Mouse (Mus musculus) heart, postnatal 0 days (tissue): ENCODE measurements around the gene Gm43518. TPM values are rescaled to one million over a fixed set of nuclear protein-coding genes. Genes with fewer than 3 reads are reported as not detected.

ENCODE experiments used
- ATAC-seq: fragments of 200-750 bp; cut with Nextera tagmentation; 2 replicates; pipeline ENCODE4 v1.8.0; 2017; ENCODE audit warnings: low read depth, moderate number of reproducible peaks, moderate library complexity; ENCODE audit not compliant: insufficient read depth
- DNase-seq: peaks from one replicate; pipeline ENCODE4 v3.0.0-alpha.2; 2016; ENCODE audit warnings: low spot score
- H3K27ac ChIP-seq: fragments of 300-500 bp; sonication (generic); 2 replicates; pipeline ENCODE4 v1.5.1; 2014; ENCODE audit warnings: low read depth, mild to moderate bottlenecking
- H3K27me3 ChIP-seq: fragments of 300-500 bp; sonication (generic); 2 replicates; pipeline ENCODE4 v1.6.1; 2014; ENCODE audit warnings: low read length, mixed read lengths; ENCODE audit not compliant: control insufficient read depth, insufficient read depth
- H3K36me3 ChIP-seq: fragments of 300-500 bp; sonication (generic); replicated peaks from 2 replicates; pipeline ENCODE4 v1.6.1; 2014; ENCODE audit warnings: low read length, mixed read lengths; ENCODE audit not compliant: control insufficient read depth, insufficient read depth
- H3K4me1 ChIP-seq: fragments of 300-500 bp; sonication (generic); 2 replicates; pipeline ENCODE4 v1.6.1; 2014; ENCODE audit warnings: antibody characterized with exemption; ENCODE audit not compliant: control insufficient read depth, insufficient read depth
- H3K4me2 ChIP-seq: fragments of 300-500 bp; sonication (generic); 2 replicates; pipeline ENCODE4 v1.6.1; 2014; ENCODE audit warnings: low read depth, mild to moderate bottlenecking, low read length, moderate library complexity
- H3K4me3 ChIP-seq: fragments of 300-500 bp; sonication (generic); 2 replicates; pipeline ENCODE4 v1.5.1; 2014; ENCODE audit warnings: low read depth, low read length
- H3K9ac ChIP-seq: fragments of 300-500 bp; sonication (generic); replicated peaks from 2 replicates; pipeline ENCODE4 v1.6.1; 2014; ENCODE audit warnings: low read depth, low read length, mixed read lengths
- H3K9me3 ChIP-seq: fragments of 300-500 bp; sonication (generic); replicated peaks from 2 replicates; pipeline ENCODE4 v1.6.1; 2016; ENCODE audit warnings: low read length; ENCODE audit not compliant: control insufficient read depth
- CTCF ChIP-seq: IDR thresholded peaks from 2 replicates; pipeline ENCODE4 v1.5.1; 2016; ENCODE audit warnings: antibody characterized with exemption, control low read depth, low read depth
- EP300 ChIP-seq: IDR thresholded peaks from 2 replicates; pipeline ENCODE4 v1.6.1; 2016; ENCODE audit warnings: antibody characterized with exemption, low read depth
- WGBS: fragments of 180-500 bp; shearing (Covaris S2); extraction: QIAGEN DNeasy Blood & Tissue Kit; methylation state at CpG from one replicate; pipeline ENCODE4 v1.1.7; 2014; 5-methylcytosine and 5-hydroxymethylcytosine counted together
- polyA plus RNA-seq: library from polyadenylated mRNA; unstranded; fragments of >200 nt; fragmentation: Nextera tagmentation; extraction: Ambion mirVana; gene quantifications from 2 replicates; pipeline ENCODE4 v1.2.1, GENCODE M21; 2015
- total RNA-seq: library from RNA; depleted of rRNA; stranded (reverse); fragments of >200 nt; gene quantifications from 2 replicates; pipeline ENCODE4 v1.2.3, GENCODE M21; 2014; ENCODE audit warnings: low replicate concordance

The Gm43518 gene
- total and polyA plus RNA-seq, 2 experiments from 2014 or later, result 1.8 TPM; not detected in 1

DNA sequence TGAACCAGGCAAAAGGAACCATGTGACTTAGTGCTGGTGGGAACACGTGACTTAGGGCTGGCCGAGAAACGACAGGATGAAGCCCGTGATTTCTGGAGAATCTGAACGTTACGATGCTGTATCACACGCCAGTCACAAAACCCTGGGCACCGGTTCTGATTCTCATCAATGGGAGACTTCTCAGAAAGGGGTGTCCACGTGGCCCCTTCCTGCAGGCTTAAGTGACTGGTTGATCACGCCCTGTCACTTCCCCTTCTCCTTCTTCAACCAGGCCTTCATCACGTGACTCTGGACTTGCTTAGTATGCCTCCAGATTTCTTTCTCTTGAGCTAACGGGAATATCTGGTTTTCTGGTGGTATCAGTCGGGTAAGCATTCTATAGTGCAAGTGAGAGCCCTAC, 29.9 kb upstream of the Gm43518 start:
- Histone ChIP-seq H3K4me2 (no peak overlapping the region), H3K4me1 (no peaks in the 10 kb centered on the region), H3K9ac (no peak overlapping the region), H3K27ac (no peak overlapping the region), H3K9me3 (no peaks in the 10 kb centered on the region), H3K27me3 (no peaks in the 10 kb centered on the region), H3K36me3 (no peaks in the 10 kb centered on the region), H3K4me3 (no peak overlapping the region)
- no peak for TF ChIP-seq EP300
- TF ChIP-seq CTCF, result no peak
- ATAC-seq (no peak), DNase-seq (no peak)
- WGBS, result 77% methylated on average over 13 of the region's 13 CpGs

DNA sequence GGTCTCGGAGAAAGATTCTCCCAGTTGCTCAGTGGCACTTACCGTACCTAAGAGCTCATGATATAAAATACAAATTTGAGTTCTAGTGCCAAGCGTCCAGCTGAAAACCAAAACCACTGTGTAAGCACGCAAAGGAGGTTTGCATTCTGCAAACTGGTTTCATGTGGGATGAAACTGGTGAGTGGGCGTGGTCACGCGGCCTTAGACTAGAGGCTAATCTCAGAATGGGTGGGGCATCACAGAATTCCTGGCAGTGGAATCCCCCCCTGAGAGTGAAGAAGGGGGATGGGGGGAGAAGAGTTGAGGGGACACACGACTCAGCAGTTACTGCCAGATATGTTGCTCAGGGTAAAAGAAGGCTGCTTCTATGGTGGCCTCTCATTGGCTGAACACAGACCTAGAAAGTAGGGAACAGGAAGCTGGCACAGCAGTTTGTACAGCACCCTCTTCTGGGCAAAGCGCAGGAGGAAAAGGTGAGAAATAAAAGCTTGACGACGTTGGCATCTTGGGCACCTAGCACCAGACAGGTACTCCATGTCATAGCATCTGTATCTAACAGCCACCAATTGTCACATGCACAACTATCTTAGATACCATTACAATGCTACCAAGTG, 23.1 kb upstream of the Gm43518 start:
- Histone ChIP-seq H3K4me1 (peaks cover 8% of the 10 kb centered on the region; the same call in 1 of the 2 replicates), H3K36me3 (peaks cover 9% of the 10 kb centered on the region), H3K9me3 (no peaks in the 10 kb centered on the region), H3K4me2 (no peak overlapping the region), H3K9ac (no peak overlapping the region), H3K4me3 (no peak overlapping the region), H3K27ac (no peak overlapping the region), H3K27me3 (no peaks in the 10 kb centered on the region)
- no peak for DNase-seq
- ATAC-seq, result no peak
- WGBS, result 66% methylated on average over 11 of the region's 11 CpGs
- no peak for TF ChIP-seq CTCF

DNA sequence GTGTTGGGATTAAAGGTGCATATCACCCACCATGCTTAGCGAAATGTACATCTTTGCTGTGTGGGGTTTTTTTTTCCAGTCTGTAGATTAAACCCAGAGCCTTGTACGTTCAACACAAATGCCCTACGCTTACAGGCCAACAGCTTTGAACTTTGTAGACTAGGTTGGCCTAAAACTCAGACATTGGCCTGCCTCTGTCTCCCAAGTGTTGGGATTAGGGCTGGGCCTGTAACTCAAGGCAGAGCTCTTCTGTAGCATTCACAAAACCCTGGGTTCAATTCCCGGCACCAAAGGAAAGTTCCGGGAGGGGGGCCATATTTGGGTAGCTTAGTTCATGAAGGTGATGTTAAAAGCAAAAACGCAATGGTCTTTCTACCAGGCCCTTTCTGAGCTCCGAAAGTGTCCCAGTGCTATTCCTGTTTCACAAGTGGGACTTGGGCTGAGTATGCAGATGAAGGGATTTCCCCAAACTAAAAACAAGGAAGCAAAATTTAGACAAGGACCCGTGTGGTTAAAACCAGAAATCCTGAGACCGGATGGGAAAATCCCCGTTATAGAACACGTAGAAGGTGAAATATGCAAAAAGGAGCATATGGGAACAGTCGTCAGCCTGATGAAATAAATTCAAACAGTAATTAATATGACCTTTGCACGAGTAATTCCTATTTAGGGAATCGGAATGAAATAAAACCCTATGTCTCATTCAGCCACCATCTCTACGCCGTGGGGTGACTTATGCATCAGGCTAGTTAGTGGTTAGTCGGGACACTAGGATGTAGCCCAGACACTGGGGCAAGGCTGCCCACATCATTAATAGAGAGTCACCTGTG, 20.9 kb upstream of the Gm43518 start:
- ATAC-seq (no peak), DNase-seq (no peak)
- H3K27ac ChIP-seq, result no peak overlapping the region
- no peaks in the 10 kb centered on the region for H3K9me3 ChIP-seq
- 69% methylated on average over 17 of the region's 17 CpGs for WGBS
- no peak overlapping the region for H3K4me3 ChIP-seq
- peaks cover 29% of the 10 kb centered on the region for H3K36me3 ChIP-seq
- peaks cover 8% of the 10 kb centered on the region; the same call in 1 of the 2 replicates for H3K4me1 ChIP-seq
- no peaks in the 10 kb centered on the region for H3K27me3 ChIP-seq
- 0 out of 2 replicates have a peak overlapping the region, but pooled peaks have one; percentile 10 for H3K4me2 ChIP-seq
- no peak for TF ChIP-seq CTCF
- H3K9ac ChIP-seq, result no peak overlapping the region

DNA sequence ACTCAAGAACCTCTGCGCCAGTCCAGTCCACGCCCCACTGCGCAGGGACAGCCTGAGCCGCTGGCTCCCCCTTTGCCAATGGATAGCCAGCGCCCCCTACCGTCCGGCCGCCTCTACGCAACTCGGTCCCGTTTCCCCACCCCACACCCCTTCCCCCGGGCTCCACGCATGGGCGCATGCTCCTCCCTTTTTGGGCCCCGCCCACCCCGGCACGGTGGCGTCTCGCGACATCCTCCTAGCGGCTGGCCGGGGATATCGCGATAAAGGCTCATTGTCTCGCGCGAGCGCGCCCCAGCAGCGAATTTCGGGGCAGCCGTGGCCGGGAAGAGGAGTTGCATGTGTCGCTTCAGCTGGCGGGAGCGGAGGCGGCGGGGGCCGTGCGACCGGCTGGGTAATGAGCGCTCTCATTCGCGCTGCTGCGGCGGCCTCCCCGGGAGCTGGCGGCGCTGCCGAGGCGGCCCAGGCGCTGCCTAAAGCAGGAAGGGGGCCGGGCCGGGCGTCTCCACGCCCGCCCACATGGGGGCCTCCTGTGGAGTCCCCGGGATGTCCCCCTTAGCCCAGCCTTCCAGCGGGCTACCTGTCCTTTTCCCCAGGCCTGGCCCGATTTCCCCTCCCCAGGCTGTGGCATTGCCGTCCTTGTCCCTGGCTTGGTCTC, 20.1 kb upstream of the Gm43518 start, which contains the start of gene Denr:
Denr (plus strand) TSS at position 200 of the 655 bp plus-strand sequence.
- DNase-seq, result peak; percentile 96
- peak within 1 kb of the TSS; percentile 89 for H3K4me2 ChIP-seq
- peak; percentile 98 for ATAC-seq
- H3K9me3 ChIP-seq, result no peaks in the 10 kb centered on the region
- H3K36me3 ChIP-seq, result peaks cover 36% of the 10 kb centered on the region
- TF ChIP-seq EP300, result peak; percentile 100
- peak; percentile 97 for TF ChIP-seq CTCF
- peak within 1 kb of the TSS; percentile 97 for H3K9ac ChIP-seq
- H3K4me3 ChIP-seq, result peak within 1 kb of the TSS; percentile 94
- H3K27ac ChIP-seq, result peak within 1 kb of the TSS; percentile 82
- peaks cover 8% of the 10 kb centered on the region; the same call in 1 of the 2 replicates for H3K4me1 ChIP-seq
- H3K27me3 ChIP-seq, result no peaks in the 10 kb centered on the region
- WGBS, result under 1% methylated on average over 57 of the region's 61 CpGs

DNA sequence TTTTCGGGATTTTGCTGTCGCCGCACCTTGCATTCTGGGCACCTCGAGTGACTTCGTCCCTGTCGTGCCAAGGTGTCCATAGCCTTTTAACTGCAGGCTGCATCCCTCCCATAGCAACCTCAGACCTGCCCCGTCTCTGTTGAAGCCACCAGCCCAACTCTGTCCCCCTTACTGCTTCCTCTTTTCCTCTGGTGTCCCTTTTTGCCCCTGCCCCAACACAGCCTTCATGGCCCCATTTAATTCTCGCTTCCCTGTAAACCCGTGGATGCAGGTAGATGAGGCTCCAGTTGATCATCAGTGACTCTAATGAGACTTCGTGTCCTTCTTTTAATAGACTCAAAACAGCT, 19.6 kb upstream of the Gm43518 start:
- peak overlapping the region; percentile 94 for H3K4me3 ChIP-seq
- no peak for ATAC-seq
- TF ChIP-seq EP300 (no peak), CTCF (no peak)
- DNase-seq, result no peak
- peak overlapping the region; percentile 89 for H3K4me2 ChIP-seq
- WGBS, result 4% methylated on average over 10 of the region's 10 CpGs
- H3K9me3 ChIP-seq, result no peaks in the 10 kb centered on the region
- H3K36me3 ChIP-seq, result peaks cover 41% of the 10 kb centered on the region
- H3K27ac ChIP-seq, result peak overlapping the region; percentile 82
- H3K9ac ChIP-seq, result peak overlapping the region; percentile 97
- H3K4me1 ChIP-seq, result peaks cover 8% of the 10 kb centered on the region; the same call in 1 of the 2 replicates
- H3K27me3 ChIP-seq, result no peaks in the 10 kb centered on the region
